Mouse (Mus musculus): ENCODE measurements around the gene Cox6a2. TPM values are rescaled to one million over a fixed set of nuclear protein-coding genes. Genes with fewer than 3 reads are reported as not detected.
A peak's percentile ranks its signal among the peaks of the same experiment; 100 is the strongest.

Cox6a2 gene
- total RNA-seq (2014; rRNA removed), result 1.4 and 5.0 TPM in 2 replicates
- polyA plus RNA-seq (2015; fragmentation: Nextera tagmentation; extraction: Ambion mirVana), result 4.5 TPM in 2 replicates

DNA sequence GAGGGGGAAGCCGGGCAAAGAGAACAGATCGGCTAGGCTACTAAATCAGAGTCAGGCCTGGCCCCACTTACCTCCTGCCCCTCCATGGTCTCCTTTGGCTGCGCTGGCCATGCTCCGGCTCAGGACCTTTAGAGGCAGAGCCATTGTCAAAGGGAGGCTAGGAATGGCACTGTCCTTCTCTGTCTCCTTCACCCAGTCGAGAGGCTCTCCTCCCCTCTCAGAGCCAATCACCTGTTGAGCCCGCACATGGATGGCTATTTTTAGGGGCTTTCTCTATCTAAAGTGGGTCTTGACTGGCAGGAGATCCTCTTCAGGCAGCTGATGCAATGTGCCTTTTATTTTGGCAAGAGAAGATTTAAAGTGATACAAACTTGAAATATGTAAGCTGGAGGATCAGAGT, at the start of gene Cox6a2:
Gene Cox6a2 (minus strand): TSS at position 236 of the 400 bp plus-strand sequence.
- Histone ChIP-seq H3K27ac (ENCODE audit: low read depth, low read length) (no peak within 1 kb of the TSS), H3K27me3 (ENCODE audit: insufficient read depth, low read length) (no peaks in the 10 kb centered on the region), H3K9ac (no peak within 1 kb of the TSS), H3K36me3 (ENCODE audit: insufficient read depth) (no peaks in the 10 kb centered on the region), H3K9me3 (ENCODE audit: low read length) (no peaks in the 10 kb centered on the region), H3K4me3 (ENCODE audit: low read depth, low read length) (no peak within 1 kb of the TSS), H3K4me2 (ENCODE audit: low read depth) (no peak within 1 kb of the TSS), H3K4me1 (ENCODE audit: insufficient read depth) (no peaks in the 10 kb centered on the region)
- ATAC-seq (no peak), DNase-seq (no peak)
- TF ChIP-seq CTCF (IDR thresholded peaks at IDR 0.05; ENCODE audit: low read depth), result no peak
- 74% methylated on average over 6 of the region's 6 CpGs for WGBS

DNA sequence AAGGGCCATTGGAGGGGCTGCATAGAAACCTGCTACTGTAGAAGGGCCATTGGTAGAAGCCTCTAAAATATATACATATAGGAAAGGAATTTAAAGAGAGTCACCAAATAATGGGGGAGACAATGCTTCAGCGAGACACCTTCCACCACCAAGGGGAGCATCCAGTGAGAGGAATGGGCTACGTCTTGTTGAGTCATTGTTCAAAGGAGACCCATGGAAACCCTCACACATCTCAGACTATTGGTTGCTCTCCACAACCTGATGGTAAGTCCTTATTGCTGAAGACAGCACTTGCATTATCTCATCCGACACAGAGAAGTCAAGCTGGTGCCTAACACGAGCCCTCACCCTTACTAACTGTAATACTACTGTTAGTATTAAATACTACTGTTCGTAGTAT, 49.6 kb upstream of the Cox6a2 start:
- Histone ChIP-seq H3K4me3 (ENCODE audit: low read depth, low read length) (no peak overlapping the region), H3K9me3 (ENCODE audit: low read length) (no peaks in the 10 kb centered on the region), H3K4me1 (ENCODE audit: insufficient read depth) (0 out of 2 replicates have a peak, but pooled peaks cover 4% of the 10 kb centered on the region), H3K27me3 (ENCODE audit: insufficient read depth, low read length) (peaks cover 5% of the 10 kb centered on the region; the same call in 1 of the 2 replicates), H3K36me3 (ENCODE audit: insufficient read depth) (no peaks in the 10 kb centered on the region), H3K9ac (no peak overlapping the region), H3K27ac (ENCODE audit: low read depth, low read length) (no peak overlapping the region), H3K4me2 (ENCODE audit: low read depth) (no peak overlapping the region)
- no peak for TF ChIP-seq CTCF (IDR thresholded peaks at IDR 0.05; ENCODE audit: low read depth)
- ATAC-seq (no peak), DNase-seq (no peak)
- 91% methylated on average over 5 of the region's 5 CpGs for WGBS

DNA sequence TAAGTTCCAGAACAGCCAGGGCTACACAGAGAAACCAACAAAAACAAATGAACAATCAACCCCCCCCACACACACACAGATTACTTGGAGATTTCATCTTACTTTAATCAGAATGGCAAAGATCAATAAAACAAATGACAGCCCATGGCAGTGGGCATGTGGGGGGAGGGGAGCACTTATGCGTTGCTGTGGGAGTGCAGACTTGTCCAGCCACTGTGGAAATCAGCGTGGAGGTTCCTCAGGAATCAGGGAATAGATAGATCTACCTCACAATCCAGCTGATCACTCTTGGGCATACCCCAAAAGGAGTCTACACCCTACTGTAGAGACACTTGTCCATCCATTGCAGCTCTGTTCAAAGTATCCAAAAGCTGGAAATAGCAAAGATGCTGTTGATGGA, 48.8 kb upstream of the Cox6a2 start:
- no peak for ATAC-seq
- no peak overlapping the region for H3K4me2 ChIP-seq (ENCODE audit: low read depth)
- peaks cover 2% of the 10 kb centered on the region; the same call in 1 of the 2 replicates for H3K36me3 ChIP-seq (ENCODE audit: insufficient read depth)
- no peak for TF ChIP-seq CTCF (IDR thresholded peaks at IDR 0.05; ENCODE audit: low read depth)
- no peak overlapping the region for H3K27ac ChIP-seq (ENCODE audit: low read depth, low read length)
- no peaks in the 10 kb centered on the region for H3K9me3 ChIP-seq (ENCODE audit: low read length)
- H3K4me1 ChIP-seq (ENCODE audit: insufficient read depth), result 0 out of 2 replicates have a peak, but pooled peaks cover 4% of the 10 kb centered on the region
- 68% methylated on average over 2 of the region's 2 CpGs for WGBS
- no peak for DNase-seq
- peaks cover 5% of the 10 kb centered on the region; the same call in 1 of the 2 replicates for H3K27me3 ChIP-seq (ENCODE audit: insufficient read depth, low read length)
- H3K9ac ChIP-seq, result no peak overlapping the region
- no peak overlapping the region for H3K4me3 ChIP-seq (ENCODE audit: low read depth, low read length)

DNA sequence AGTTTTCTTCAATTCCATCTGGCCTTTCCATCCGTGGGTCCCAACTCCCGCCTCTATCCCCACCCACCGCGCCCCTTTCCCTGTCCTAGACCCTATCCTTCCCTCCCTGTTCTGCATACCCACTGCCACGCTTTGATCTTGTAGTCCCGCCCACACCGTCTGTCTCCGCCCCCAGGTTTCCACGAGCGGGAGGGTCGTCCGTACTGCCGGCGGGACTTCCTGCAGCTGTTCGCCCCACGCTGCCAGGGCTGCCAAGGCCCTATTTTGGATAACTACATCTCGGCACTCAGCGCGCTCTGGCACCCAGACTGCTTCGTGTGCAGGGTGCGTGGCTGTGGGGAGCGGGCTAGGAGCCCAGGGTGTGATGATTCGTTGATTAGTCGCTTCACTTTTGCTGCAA, 46.4 kb upstream of the Cox6a2 start:
- Histone ChIP-seq H3K9ac (0 out of 2 replicates have a peak overlapping the region, but pooled peaks have one; percentile 26), H3K27ac (ENCODE audit: low read depth, low read length) (no peak overlapping the region), H3K4me3 (ENCODE audit: low read depth, low read length) (peak overlapping the region; percentile 24), H3K36me3 (ENCODE audit: insufficient read depth) (peaks cover 8% of the 10 kb centered on the region; the same call in 1 of the 2 replicates), H3K4me1 (ENCODE audit: insufficient read depth) (0 out of 2 replicates have a peak, but pooled peaks cover 4% of the 10 kb centered on the region), H3K9me3 (ENCODE audit: low read length) (no peaks in the 10 kb centered on the region), H3K4me2 (ENCODE audit: low read depth) (peak overlapping the region; percentile 55), H3K27me3 (ENCODE audit: insufficient read depth, low read length) (peaks cover 5% of the 10 kb centered on the region; the same call in 1 of the 2 replicates)
- 4% methylated on average over 24 of the region's 24 CpGs for WGBS
- no peak for TF ChIP-seq CTCF (IDR thresholded peaks at IDR 0.05; ENCODE audit: low read depth)
- DNase-seq (peak; percentile 74), ATAC-seq (peak; percentile 86)

DNA sequence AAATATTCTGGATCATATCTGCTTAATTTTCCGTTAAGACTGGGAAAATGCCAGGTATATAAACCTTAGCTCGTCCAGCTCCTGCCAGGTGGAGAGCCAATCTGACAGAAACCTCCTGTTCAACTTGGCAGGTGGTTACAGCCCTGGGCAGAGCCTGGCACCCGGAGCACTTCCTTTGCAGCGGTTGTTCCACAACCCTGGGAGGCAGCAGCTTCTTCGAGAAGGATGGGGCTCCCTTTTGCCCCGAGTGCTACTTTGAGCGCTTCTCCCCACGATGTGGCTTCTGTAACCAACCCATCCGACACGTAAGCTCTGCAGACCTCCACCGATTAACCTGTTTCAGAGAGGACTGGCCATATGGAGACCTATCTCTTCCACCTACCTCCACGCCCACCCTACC, 45.8 kb upstream of the Cox6a2 start:
- ATAC-seq (no peak), DNase-seq (no peak)
- 0 out of 2 replicates have a peak, but pooled peaks cover 4% of the 10 kb centered on the region for H3K4me1 ChIP-seq (ENCODE audit: insufficient read depth)
- H3K9ac ChIP-seq, result no peak overlapping the region
- peak overlapping the region; percentile 55 for H3K4me2 ChIP-seq (ENCODE audit: low read depth)
- H3K4me3 ChIP-seq (ENCODE audit: low read depth, low read length), result peak overlapping the region; percentile 24; the same call in 1 of the 2 replicates
- TF ChIP-seq CTCF (IDR thresholded peaks at IDR 0.05; ENCODE audit: low read depth), result no peak
- H3K27me3 ChIP-seq (ENCODE audit: insufficient read depth, low read length), result peaks cover 5% of the 10 kb centered on the region; the same call in 1 of the 2 replicates
- peaks cover 8% of the 10 kb centered on the region; the same call in 1 of the 2 replicates for H3K36me3 ChIP-seq (ENCODE audit: insufficient read depth)
- 48% methylated on average over 12 of the region's 12 CpGs for WGBS
- no peaks in the 10 kb centered on the region for H3K9me3 ChIP-seq (ENCODE audit: low read length)
- H3K27ac ChIP-seq (ENCODE audit: low read depth, low read length), result no peak overlapping the region

DNA sequence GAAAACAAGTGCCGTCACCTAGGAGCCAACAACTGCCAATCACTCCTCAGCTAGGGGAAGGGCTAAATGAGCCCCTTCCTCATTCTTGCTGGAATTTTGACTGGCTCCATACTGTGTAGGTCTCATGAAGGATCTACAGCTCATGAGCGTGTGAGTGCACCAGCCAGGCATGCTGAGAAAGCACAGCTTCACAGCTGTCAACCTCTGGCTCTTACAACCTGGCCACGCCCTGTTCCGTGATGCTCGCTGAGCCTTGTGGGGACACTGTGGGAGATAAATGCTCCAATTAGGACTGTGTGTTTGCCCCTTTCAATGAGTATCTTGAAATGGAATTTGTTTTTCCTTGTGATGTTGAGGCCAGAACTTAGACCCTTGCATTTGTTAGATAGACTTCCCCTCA, 43.8 kb upstream of the Cox6a2 start:
- DNase-seq (no peak), ATAC-seq (no peak)
- 79% methylated on average over 5 of the region's 5 CpGs for WGBS
- H3K36me3 ChIP-seq (ENCODE audit: insufficient read depth), result peaks cover 10% of the 10 kb centered on the region; the same call in 1 of the 2 replicates
- no peaks in the 10 kb centered on the region for H3K9me3 ChIP-seq (ENCODE audit: low read length)
- no peak overlapping the region for H3K4me3 ChIP-seq (ENCODE audit: low read depth, low read length)
- no peak overlapping the region for H3K27ac ChIP-seq (ENCODE audit: low read depth, low read length)
- TF ChIP-seq CTCF (IDR thresholded peaks at IDR 0.05; ENCODE audit: low read depth), result no peak
- H3K27me3 ChIP-seq (ENCODE audit: insufficient read depth, low read length), result peaks cover 5% of the 10 kb centered on the region; the same call in 1 of the 2 replicates
- H3K4me2 ChIP-seq (ENCODE audit: low read depth), result no peak overlapping the region
- H3K4me1 ChIP-seq (ENCODE audit: insufficient read depth), result 0 out of 2 replicates have a peak, but pooled peaks cover 4% of the 10 kb centered on the region
- H3K9ac ChIP-seq, result no peak overlapping the region
